In genomic region chr7:46686827-46687226, GRCm38 (mm10) we compare ENCODE assay signal across 28 mouse cellular contexts. TPM values are rescaled to one million over a fixed set of nuclear protein-coding genes. Genes with fewer than 3 reads are reported as not detected.
DNase-seq lines count a peak whose midpoint lies in the region; TF ChIP-seq lines count a peak whose summit lies in the region.
"Had no signal": no experiment of that assay in that cellular context is flagged by ENCODE, and none has a peak within 500 bp of the region (broad histone marks: within the 10 kb centered on the region; RNA-seq: fewer than 3 reads in every experiment).

No protein-coding gene starts in this region.

- intact Hi-C loops in heart, postnatal 14 days (cut with DNase I) = no loop called here

- no peak overlapping the region for H3K4me3 ChIP-seq in MEL (ENCODE audit: control insufficient read depth in 1 of 2, insufficient read depth in 1 of 2, low read depth in 2 of 2, low read length in 2 of 2)
- H3K4me3 ChIP-seq: embryonic facial prominence, embryonic 12.5 days; gastrocnemius, adult 2 months; hindbrain, embryonic 15.5 days; intestine, embryonic 15.5 days; limb, embryonic 12.5 days; midbrain, embryonic 12.5 days had no signal

- no peak for TF ChIP-seq RAD21 in MEL (IDR thresholded peaks at IDR 0.05; ENCODE audit: low read depth, low read length)

- H3K9me3 ChIP-seq in MEL (replicated peaks; ENCODE audit: insufficient read depth, low read length) = no peaks in the 10 kb centered on the region
- H3K9me3 ChIP-seq: embryonic facial prominence, embryonic 12.5 days; hindbrain, embryonic 15.5 days; intestine, embryonic 15.5 days; limb, embryonic 12.5 days; midbrain, embryonic 12.5 days had no signal

- no peaks in the 10 kb centered on the region for H3K79me2 ChIP-seq in MEL (ENCODE audit: control insufficient read depth, insufficient read depth, low read length, poor library complexity)

- TF ChIP-seq CTCF in MEL (IDR thresholded peaks at IDR 0.05 in 2 of 3, conservative IDR thresholded peaks at IDR 0.05 in 1 of 3; ENCODE audit: control insufficient read depth in 1 of 3, insufficient read depth in 1 of 3, low read depth in 2 of 3, low read length in 3 of 3, poor library complexity in 1 of 3, severe bottlenecking in 1 of 3) = no peak

- H3K4me1 ChIP-seq in MEL (ENCODE audit: control insufficient read depth in 1 of 2, insufficient read depth in 2 of 2, low read length in 2 of 2) = no peaks in the 10 kb centered on the region
- H3K4me1 ChIP-seq: embryonic facial prominence, embryonic 12.5 days; hindbrain, embryonic 15.5 days; intestine, embryonic 15.5 days; limb, embryonic 12.5 days; midbrain, embryonic 12.5 days had no signal

- DNase-seq in lung, postnatal 36 days = peak; percentile 6
- no peak for DNase-seq in lung, adult 18-20 months
- no peak for DNase-seq in MEL (ENCODE audit: low read depth, low spot score)
- peak; percentile 54 for DNase-seq in splenic B cell, adult 2 months (ENCODE audit: low read depth, low spot score)
- DNase-seq in thymus, postnatal 4 days = peak; percentile 65
- DNase-seq in cerebellum, adult 9-10 months = no peak
- DNase-seq in heart, postnatal 14 days = no peak
- DNase-seq: cerebellum, adult 11 months; cerebellum, postnatal 25 days; gastrocnemius, adult 2 months; kidney, postnatal 25 days; liver, postnatal 0 days; lung, postnatal 10 days had no signal

- no peak for TF ChIP-seq EP300 in MEL (IDR thresholded peaks at IDR 0.05; ENCODE audit: low read depth in 1 of 2, low read length in 2 of 2)

- H3K36me3 ChIP-seq in MEL (ENCODE audit: control insufficient read depth in 1 of 2, insufficient read depth in 2 of 2, low read length in 2 of 2) = peaks cover 0 to 1% of the 10 kb centered on the region in 2 experiments; a peak in 2 of 4 replicates
- H3K36me3 ChIP-seq in splenic B cell, adult 2 months (ENCODE audit: control insufficient read depth, insufficient read depth, low read length, poor library complexity, severe bottlenecking) = peaks cover 8% of the 10 kb centered on the region

- H3K27ac ChIP-seq in MEL (ENCODE audit: control insufficient read depth, low read depth, low read length) = no peak overlapping the region
- H3K27ac ChIP-seq: embryonic facial prominence, embryonic 12.5 days; gastrocnemius, adult 2 months; hindbrain, embryonic 15.5 days; intestine, embryonic 15.5 days; limb, embryonic 12.5 days; midbrain, embryonic 12.5 days; stomach, postnatal 0 days had no signal

- TF ChIP-seq POLR2A in MEL (IDR thresholded peaks at IDR 0.05; ENCODE audit: control insufficient read depth in 1 of 2, insufficient read depth in 1 of 2, low read depth in 1 of 2, low read length in 2 of 2, poor library complexity in 1 of 2) = no peak

- H3K9ac ChIP-seq in MEL (ENCODE audit: control insufficient read depth, low read depth, low read length, poor library complexity, severe bottlenecking) = no peak overlapping the region
- H3K9ac ChIP-seq: embryonic facial prominence, embryonic 12.5 days; hindbrain, embryonic 15.5 days; intestine, embryonic 15.5 days; limb, embryonic 12.5 days; liver, postnatal 0 days; midbrain, embryonic 12.5 days had no signal

- H3K27me3 ChIP-seq in MEL (ENCODE audit: control insufficient read depth in 1 of 2, insufficient read depth in 2 of 2, low read length in 2 of 2) = no peaks in the 10 kb centered on the region
- no peaks in the 10 kb centered on the region for H3K27me3 ChIP-seq in splenic B cell, adult 2 months (ENCODE audit: control insufficient read depth, insufficient read depth, low read length, poor library complexity, severe bottlenecking)
- H3K27me3 ChIP-seq: embryonic facial prominence, embryonic 12.5 days; hindbrain, embryonic 15.5 days; intestine, embryonic 15.5 days; limb, embryonic 12.5 days; midbrain, embryonic 12.5 days had no signal

TF ChIP-seq in MEL, 35 proteins besides CTCF, POLR2A, EP300 and RAD21:
- 0 out of 2 replicates have a peak, but pooled peaks have one; percentile 19 for TF ChIP-seq HCFC1 (IDR thresholded peaks at IDR 0.05; ENCODE audit: low read depth, low read length)
- no peak for TF ChIP-seq MEF2A (IDR thresholded peaks at IDR 0.05; ENCODE audit: extremely low read depth, insufficient replicate concordance, low read depth, low read length, poor library complexity, severe bottlenecking)
TF ChIP-seq in MEL: peak in this region for 1.

RNA-seq across cellular contexts. Expression of gene Tph1, which starts 14.5 kb away (rescaled TPM):
- total RNA-seq in MEL (2012; rRNA removed) = 0.13 TPM in 1 of 2 replicates, not detected in the other
- under 1 TPM in 1 of 2 experiments, not detected in 1; 0.03 TPM for polyA plus RNA-seq in MEL (2012; ENCODE audit: insufficient read depth in 1 of 2, insufficient read length in 2 of 2, low read depth in 1 of 2, low replicate concordance in 2 of 2, missing spikeins in 1 of 2)
- under 1 TPM in 1 of 2 experiments, not detected in 1; 0.17 TPM for total RNA-seq in heart, postnatal 14 days (2021)
- total RNA-seq: hematopoietic stem cell, adult 5-6 weeks; megakaryocyte progenitor cell, adult 5-6 weeks; monocyte, adult 5-6 weeks had no signal
- polyA plus RNA-seq: limb, embryonic 12.5 days; liver, postnatal 0 days had no signal

RNA-seq across cellular contexts. Expression of gene Saal1, which starts 23.7 kb away (rescaled TPM):
- total RNA-seq in MEL (2012; rRNA removed) = 13.6 and 15.4 TPM in 2 replicates
- 10 to 100 TPM in 1 of 2 experiments, not detected in 1; 26.0 TPM for polyA plus RNA-seq in MEL (2012; ENCODE audit: insufficient read depth in 1 of 2, insufficient read length in 2 of 2, low read depth in 1 of 2, low replicate concordance in 2 of 2, missing spikeins in 1 of 2)
- 1 to 10 TPM; 4.2 to 4.3 TPM for total RNA-seq in heart, postnatal 14 days (2021)

RNA-seq across cellular contexts. Expression of gene Saa3, which starts 28.7 kb away (rescaled TPM):
- 1.3 and 1.6 TPM in 2 replicates for total RNA-seq in MEL (2012; rRNA removed)
- 1 to 10 TPM in 1 of 2 experiments, not detected in 1; 1.7 TPM for polyA plus RNA-seq in MEL (2012; ENCODE audit: insufficient read depth in 1 of 2, insufficient read length in 2 of 2, low read depth in 1 of 2, low replicate concordance in 2 of 2, missing spikeins in 1 of 2)
- total RNA-seq in heart, postnatal 14 days (2021) = 1 to 10 TPM; 1.6 TPM
- total RNA-seq: gastrocnemius, adult 2 months; hematopoietic stem cell, adult 5-6 weeks; layer of hippocampus, adult 8-10 months; left cerebral cortex, postnatal 14 days; monocyte, adult 5-6 weeks had no signal
- polyA plus RNA-seq: forebrain, embryonic 11.5 days; kidney, embryonic 14.5 days; neural tube, embryonic 11.5 days had no signal

RNA-seq across cellular contexts. Expression of gene Saa4, which starts 45.6 kb away (rescaled TPM):
- not detected in 2 replicates for total RNA-seq in MEL (2012; rRNA removed)
- polyA plus RNA-seq in MEL (2012; ENCODE audit: insufficient read depth in 1 of 2, insufficient read length in 2 of 2, low read depth in 1 of 2, low replicate concordance in 2 of 2, missing spikeins in 1 of 2) = not detected
- not detected for total RNA-seq in heart, postnatal 14 days (2021)
- total RNA-seq: gastrocnemius, adult 2 months; hematopoietic stem cell, adult 5-6 weeks; layer of hippocampus, adult 8-10 months; left cerebral cortex, postnatal 14 days; megakaryocyte progenitor cell, adult 5-6 weeks; monocyte, adult 5-6 weeks had no signal
- polyA plus RNA-seq: embryonic facial prominence, embryonic 12.5 days; forebrain, embryonic 11.5 days; heart, embryonic 16.5 days; hindbrain, embryonic 15.5 days; kidney, embryonic 14.5 days; limb, embryonic 12.5 days; midbrain, embryonic 12.5 days; neural tube, embryonic 11.5 days; stomach, postnatal 0 days had no signal

RNA-seq across cellular contexts. Expression of gene Sergef, which starts 47.2 kb away (rescaled TPM):
- total RNA-seq in MEL (2012; rRNA removed) = 7.0 and 7.6 TPM in 2 replicates
- polyA plus RNA-seq in MEL (2012; ENCODE audit: insufficient read depth in 1 of 2, insufficient read length in 2 of 2, low read depth in 1 of 2, low replicate concordance in 2 of 2, missing spikeins in 1 of 2) = 10 to 100 TPM in 1 of 2 experiments, not detected in 1; 11.7 TPM
- 1 to 10 TPM; 3.7 to 4.1 TPM for total RNA-seq in heart, postnatal 14 days (2021)

Comparison
In these comparisons a context has a peak if more than half of its experiments do, and no peak if none do; other contexts are left out.
1. DNase-seq: peak in lung, postnatal 36 days (single experiment), splenic B cell, adult 2 months (single experiment) and thymus, postnatal 4 days (single experiment); none in lung, adult 18-20 months (0 of 2), MEL (single experiment), cerebellum, adult 9-10 months (single experiment) and heart, postnatal 14 days (0 of 2).